Comparison of ENCODE assay signal across 17 mouse cellular contexts in the genomic region with DNA sequence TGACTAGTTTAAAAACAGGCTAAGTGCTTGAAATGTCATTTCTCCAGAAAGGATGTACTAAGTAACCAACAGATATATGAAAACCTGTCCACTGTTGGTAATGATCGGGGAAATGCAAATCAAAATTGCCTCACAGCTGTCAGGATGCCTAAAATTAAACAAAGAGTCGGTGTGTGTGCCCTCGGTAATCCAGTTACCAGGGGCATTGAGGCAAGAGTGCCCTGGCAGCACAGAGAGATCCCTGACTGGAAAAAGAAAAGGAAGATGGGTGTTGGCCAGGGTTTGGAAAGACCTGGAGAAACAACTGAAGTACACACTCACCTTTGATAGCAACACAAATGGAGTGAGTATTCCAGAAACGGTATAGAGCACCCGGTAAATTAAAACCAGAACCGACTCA.
DNase-seq lines count a peak whose midpoint lies in the region; ATAC-seq and TF ChIP-seq lines count a peak whose summit lies in the region.
"Had no signal": no experiment of that assay in that cellular context is flagged by ENCODE, and none has a peak within 500 bp of the region (broad histone marks: within the 10 kb centered on the region; RNA-seq: fewer than 3 reads in every experiment).

No protein-coding gene starts in this region.

- TF ChIP-seq EP300 in heart, postnatal 0 days (IDR thresholded peaks at IDR 0.05; ENCODE audit: low read depth), result no peak

- no peaks in the 10 kb centered on the region for H3K36me3 ChIP-seq in heart, postnatal 0 days (replicated peaks; ENCODE audit: control insufficient read depth, insufficient read depth, low read length)
- H3K36me3 ChIP-seq in intestine, postnatal 0 days (ENCODE audit: control insufficient read depth, insufficient read depth), result no peaks in the 10 kb centered on the region
- H3K36me3 ChIP-seq: forebrain, embryonic 10.5 days; forebrain, embryonic 12.5 days had no signal

- H3K4me1 ChIP-seq in heart, postnatal 0 days (ENCODE audit: control insufficient read depth, insufficient read depth), result 0 out of 2 replicates have a peak, but pooled peaks cover 4% of the 10 kb centered on the region
- peaks cover 4% of the 10 kb centered on the region; the same call in 1 of the 2 replicates for H3K4me1 ChIP-seq in intestine, postnatal 0 days (replicated peaks; ENCODE audit: control insufficient read depth, insufficient read depth, low read length)
- H3K4me1 ChIP-seq: forebrain, embryonic 12.5 days had no signal

- no peak for ATAC-seq in heart, postnatal 0 days (ENCODE audit: insufficient read depth, low read depth)
- no peak for ATAC-seq in intestine, postnatal 0 days
- ATAC-seq: forebrain, embryonic 14.5 days; forebrain, embryonic 16.5 days had no signal

- H3K4me2 ChIP-seq in heart, postnatal 0 days (ENCODE audit: low read depth, low read length), result no peak overlapping the region
- H3K4me2 ChIP-seq in intestine, postnatal 0 days (replicated peaks; ENCODE audit: low read depth), result no peak overlapping the region
- H3K4me2 ChIP-seq: forebrain, embryonic 12.5 days had no signal

- peaks cover 8% of the 10 kb centered on the region; the same call in 1 of the 2 replicates for H3K9me3 ChIP-seq in heart, postnatal 0 days (replicated peaks; ENCODE audit: control insufficient read depth, low read length)
- no peaks in the 10 kb centered on the region for H3K9me3 ChIP-seq in intestine, postnatal 0 days (ENCODE audit: control insufficient read depth)
- H3K9me3 ChIP-seq: forebrain, embryonic 12.5 days had no signal

- 84% methylated on average over 6 of the region's 6 CpGs for WGBS in heart, postnatal 0 days
- WGBS in intestine, postnatal 0 days, result 78% methylated on average over 6 of the region's 6 CpGs

- H3K4me3 ChIP-seq in heart, postnatal 0 days (ENCODE audit: low read depth, low read length), result no peak overlapping the region
- H3K4me3 ChIP-seq in intestine, postnatal 0 days (ENCODE audit: low read depth, low read length), result no peak overlapping the region
- H3K4me3 ChIP-seq: forebrain, embryonic 10.5 days; forebrain, embryonic 12.5 days had no signal

- H3K27me3 ChIP-seq in heart, postnatal 0 days (ENCODE audit: control insufficient read depth, insufficient read depth, low read length), result no peaks in the 10 kb centered on the region
- H3K27me3 ChIP-seq in intestine, postnatal 0 days (replicated peaks; ENCODE audit: control insufficient read depth, insufficient read depth, low read length), result no peaks in the 10 kb centered on the region
- H3K27me3 ChIP-seq: forebrain, embryonic 12.5 days had no signal

- no peak for TF ChIP-seq CTCF in heart, postnatal 0 days (IDR thresholded peaks at IDR 0.05; ENCODE audit: low read depth)
- TF ChIP-seq CTCF in intestine, postnatal 0 days (IDR thresholded peaks at IDR 0.05; ENCODE audit: low read depth), result no peak

- DNase-seq in heart, postnatal 0 days (ENCODE audit: low spot score), result peak; percentile 5
- no peak for DNase-seq in heart, postnatal 4 days
- DNase-seq in adipocyte (ENCODE audit: low spot score), result peak; percentile 22
- DNase-seq in fat pad, adult 2 months (ENCODE audit: extremely low read depth, low read depth, low spot score), result peak; percentile 96
- DNase-seq in adrenal gland, postnatal 14 days, result no peak
- DNase-seq: adrenal gland, adult 2 months; adrenal gland, postnatal 10 days; adrenal gland, postnatal 36 days; cerebellum, adult 11-12 months; cerebellum, adult 2 months; cerebellum, adult 9-10 months; cerebellum, postnatal 25 days had no signal

- no peak overlapping the region for H3K9ac ChIP-seq in heart, postnatal 0 days (replicated peaks; ENCODE audit: low read depth, low read length)
- no peak overlapping the region for H3K9ac ChIP-seq in intestine, postnatal 0 days (ENCODE audit: low read depth, low read length)
- H3K9ac ChIP-seq: forebrain, embryonic 12.5 days had no signal

- H3K27ac ChIP-seq in heart, postnatal 0 days (ENCODE audit: low read depth), result no peak overlapping the region
- H3K27ac ChIP-seq in intestine, postnatal 0 days (ENCODE audit: low read depth, low read length), result no peak overlapping the region
- H3K27ac ChIP-seq: forebrain, embryonic 10.5 days; forebrain, embryonic 12.5 days had no signal

Comparison
In these comparisons a context has a peak if more than half of its experiments do, and no peak if none do; other contexts are left out.
1. DNase-seq: peak in heart, postnatal 0 days (single experiment), adipocyte (single experiment) and fat pad, adult 2 months (single experiment); none in heart, postnatal 4 days (single experiment) and adrenal gland, postnatal 14 days (single experiment).